Mouse (Mus musculus): ENCODE data around the gene Wnt10b. TPM values are rescaled to one million over a fixed set of nuclear protein-coding genes. Genes with fewer than 3 reads are reported as not detected.

The Wnt10b gene
- polyA plus RNA-seq, 2 experiments = 0.03 TPM; not detected in 1

DNA sequence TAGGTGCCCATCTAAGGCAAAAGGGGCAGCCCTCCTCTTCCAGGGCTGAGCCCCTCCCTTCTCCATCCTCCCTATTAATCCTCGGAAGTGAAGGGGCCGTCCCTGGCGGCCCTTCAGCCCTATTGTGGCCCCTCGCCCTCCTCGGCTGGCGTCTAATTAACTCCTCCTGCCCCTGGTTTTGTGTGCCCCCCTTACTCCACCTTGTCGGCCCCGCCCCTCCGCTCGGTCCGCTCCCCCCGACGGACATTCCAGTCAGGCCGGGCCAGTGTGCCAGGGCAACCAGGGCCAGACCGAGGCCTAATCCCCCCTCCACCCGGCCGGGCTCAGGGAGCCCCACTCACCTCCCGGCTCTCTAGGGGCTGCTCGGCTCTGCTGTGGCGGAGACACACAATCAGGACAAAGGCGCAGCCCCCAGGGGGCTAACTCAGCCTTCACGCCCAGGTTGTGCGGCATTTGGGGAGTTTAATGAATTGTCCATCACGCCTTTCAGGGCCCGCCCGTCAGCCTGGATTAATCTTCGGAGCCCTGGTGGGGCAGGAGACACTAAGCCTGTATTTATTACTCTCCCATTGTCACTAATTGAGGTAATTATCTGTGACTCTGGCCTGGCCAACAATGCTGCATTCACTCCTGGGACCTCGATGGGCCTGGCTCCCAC, 20.0 kb upstream of the Wnt10b start:
- TF ChIP-seq CTCF (IDR thresholded peaks at IDR 0.05; ENCODE audit: low read depth) (no peak), EP300 (IDR thresholded peaks at IDR 0.05; ENCODE audit: low read depth) (no peak)
- WGBS (ENCODE audit: insufficient replicate concordance) = 11% methylated on average over 28 of the region's 28 CpGs
- Histone ChIP-seq H3K4me2 (ENCODE audit: low read depth) (no peak overlapping the region), H3K27me3 (ENCODE audit: control insufficient read depth, insufficient read depth, low read length) (peaks cover 97% of the 10 kb centered on the region), H3K9me3 (ENCODE audit: control insufficient read depth, low read length) (no peaks in the 10 kb centered on the region), H3K4me1 (replicated peaks; ENCODE audit: control insufficient read depth in 2 of 2, insufficient read depth in 2 of 2, low read length in 1 of 2) (no peaks in the 10 kb centered on the region), H3K4me3 (ENCODE audit: insufficient read depth in 1 of 2, low read depth in 2 of 2, low read length in 2 of 2) (no peak overlapping the region), H3K36me3 (replicated peaks; ENCODE audit: control insufficient read depth, insufficient read depth, low read depth) (no peaks in the 10 kb centered on the region), H3K9ac (replicated peaks) (no peak overlapping the region), H3K27ac (no peak overlapping the region)
- ATAC-seq (ENCODE audit: insufficient read depth) (no peak), DNase-seq (ENCODE audit: low read depth in 3 of 3, low spot score in 3 of 3) (no peak)

GRCm38 (mm10) chr15:98796803-98797595, 19.0 kb upstream of the Wnt10b start:
- Histone ChIP-seq H3K27me3 (ENCODE audit: control insufficient read depth, insufficient read depth, low read length) (peaks cover 98% of the 10 kb centered on the region), H3K4me1 (replicated peaks; ENCODE audit: control insufficient read depth in 2 of 2, insufficient read depth in 2 of 2, low read length in 1 of 2) (no peaks in the 10 kb centered on the region), H3K27ac (no peak overlapping the region), H3K36me3 (replicated peaks; ENCODE audit: control insufficient read depth, insufficient read depth, low read depth) (no peaks in the 10 kb centered on the region), H3K9ac (replicated peaks) (no peak overlapping the region), H3K4me2 (ENCODE audit: low read depth) (no peak overlapping the region), H3K9me3 (ENCODE audit: control insufficient read depth, low read length) (no peaks in the 10 kb centered on the region), H3K4me3 (ENCODE audit: insufficient read depth in 1 of 2, low read depth in 2 of 2, low read length in 2 of 2) (no peak overlapping the region)
- WGBS (ENCODE audit: insufficient replicate concordance) = 10% methylated on average over 13 of the region's 13 CpGs
- TF ChIP-seq CTCF (IDR thresholded peaks at IDR 0.05; ENCODE audit: low read depth) (no peak), EP300 (IDR thresholded peaks at IDR 0.05; ENCODE audit: low read depth) (no peak)
- no peak for ATAC-seq (ENCODE audit: insufficient read depth)
- no peak for DNase-seq (ENCODE audit: low read depth in 3 of 3, low spot score in 3 of 3)

- H3K4me3 ChIP-seq (ENCODE audit: insufficient read depth in 1 of 2, low read depth in 2 of 2, low read length in 2 of 2) = no peak overlapping the region
- no peak overlapping the region for H3K4me2 ChIP-seq (ENCODE audit: low read depth)
- DNase-seq (ENCODE audit: low read depth in 3 of 3, low spot score in 3 of 3) = no peak
- ATAC-seq (ENCODE audit: insufficient read depth) = no peak
- 1% methylated on average over 13 of the region's 13 CpGs for WGBS (ENCODE audit: insufficient replicate concordance)
- no peak overlapping the region for H3K27ac ChIP-seq
- no peak overlapping the region for H3K9ac ChIP-seq (replicated peaks)
- H3K27me3 ChIP-seq (ENCODE audit: control insufficient read depth, insufficient read depth, low read length) = peaks cover 98% of the 10 kb centered on the region
- H3K9me3 ChIP-seq (ENCODE audit: control insufficient read depth, low read length) = no peaks in the 10 kb centered on the region
- H3K4me1 ChIP-seq (replicated peaks; ENCODE audit: control insufficient read depth in 2 of 2, insufficient read depth in 2 of 2, low read length in 1 of 2) = no peaks in the 10 kb centered on the region
- TF ChIP-seq CTCF (IDR thresholded peaks at IDR 0.05; ENCODE audit: low read depth) (no peak), EP300 (IDR thresholded peaks at IDR 0.05; ENCODE audit: low read depth) (no peak)
- H3K36me3 ChIP-seq (replicated peaks; ENCODE audit: control insufficient read depth, insufficient read depth, low read depth) = no peaks in the 10 kb centered on the region
Measured at GRCm38 (mm10) chr15:98793141-98793698, 15.3 kb upstream of the Wnt10b start.

- Histone ChIP-seq H3K4me2 (ENCODE audit: low read depth) (no peak overlapping the region), H3K27ac (no peak overlapping the region), H3K9me3 (ENCODE audit: control insufficient read depth, low read length) (no peaks in the 10 kb centered on the region), H3K9ac (replicated peaks) (no peak overlapping the region), H3K27me3 (ENCODE audit: control insufficient read depth, insufficient read depth, low read length) (peaks cover 98% of the 10 kb centered on the region), H3K4me3 (ENCODE audit: insufficient read depth in 1 of 2, low read depth in 2 of 2, low read length in 2 of 2) (no peak overlapping the region), H3K36me3 (replicated peaks; ENCODE audit: control insufficient read depth, insufficient read depth, low read depth) (no peaks in the 10 kb centered on the region), H3K4me1 (replicated peaks; ENCODE audit: control insufficient read depth in 2 of 2, insufficient read depth in 2 of 2, low read length in 1 of 2) (no peaks in the 10 kb centered on the region)
- 3% methylated on average over 75 of the region's 75 CpGs for WGBS (ENCODE audit: insufficient replicate concordance)
- ATAC-seq (ENCODE audit: insufficient read depth) (no peak), DNase-seq (ENCODE audit: low read depth in 3 of 3, low spot score in 3 of 3) (no peak)
- TF ChIP-seq CTCF (IDR thresholded peaks at IDR 0.05; ENCODE audit: low read depth) (no peak), EP300 (IDR thresholded peaks at IDR 0.05; ENCODE audit: low read depth) (no peak)
Measured at GRCm38 (mm10) chr15:98792233-98793020, 14.5 kb upstream of the Wnt10b start.
